Mouse (Mus musculus) liver, embryonic 11.5 days (tissue): ENCODE measurements around the gene Ces4a. TPM values are rescaled to one million over a fixed set of nuclear protein-coding genes. Genes with fewer than 3 reads are reported as not detected.
"Not testable (repeated sequence)": the region's sequence is repeated elsewhere in the genome, so short reads cannot be mapped to it uniquely, and the experiment has no call there.

ENCODE experiments used
- ATAC-seq: fragments of 200-750 bp; cut with Nextera tagmentation; replicated peaks from 2 replicates; pipeline ENCODE4 v1.8.0; 2017; ENCODE audit warnings: moderate number of reproducible peaks, mild to moderate bottlenecking, moderate TSS enrichment, moderate library complexity; ENCODE audit not compliant: low FRiP score
- DNase-seq: peaks from one replicate; pipeline ENCODE4 v3.0.0-alpha.2; 2017; ENCODE audit warnings: low spot score
- H3K27ac ChIP-seq: fragments of 300-500 bp; sonication (generic); 2 replicates; pipeline ENCODE4 v1.5.1; 2014; ENCODE audit warnings: mild to moderate bottlenecking, low read depth, low read length, control low read depth
- H3K27me3 ChIP-seq: fragments of 300-500 bp; sonication (generic); replicated peaks from 2 replicates; pipeline ENCODE4 v1.6.1; 2014; ENCODE audit warnings: low read length, mixed read lengths; ENCODE audit not compliant: control insufficient read depth, insufficient read depth
- H3K36me3 ChIP-seq: fragments of 300-500 bp; sonication (generic); 2 replicates; pipeline ENCODE4 v1.6.1; 2014; ENCODE audit warnings: mild to moderate bottlenecking, low read length, moderate library complexity, mixed read lengths; ENCODE audit not compliant: control insufficient read depth, insufficient read depth
- H3K4me1 ChIP-seq: fragments of 300-500 bp; sonication (generic); replicated peaks from 2 replicates; pipeline ENCODE4 v1.6.1; 2014; ENCODE audit warnings: low read length, mixed read lengths; ENCODE audit not compliant: control insufficient read depth, insufficient read depth
- H3K4me2 ChIP-seq: fragments of 300-500 bp; sonication (generic); 2 replicates; pipeline ENCODE4 v1.6.1; 2014; ENCODE audit warnings: mild to moderate bottlenecking, control low read depth, moderate library complexity
- H3K4me3 ChIP-seq: fragments of 300-500 bp; sonication (generic); 2 replicates; pipeline ENCODE4 v1.5.1; 2014; ENCODE audit warnings: low read depth, low read length, control low read depth
- H3K9ac ChIP-seq: fragments of 300-500 bp; sonication (generic); 2 replicates; pipeline ENCODE4 v1.6.1; 2014; ENCODE audit warnings: low read depth, low read length, control low read depth
- H3K9me3 ChIP-seq: fragments of 300-500 bp; sonication (generic); 2 replicates; pipeline ENCODE4 v1.6.1; 2016; ENCODE audit warnings: low read length, inconsistent platforms, mixed read lengths; ENCODE audit not compliant: control insufficient read depth
- WGBS: fragments of 180-500 bp; shearing (Covaris S2); extraction: QIAGEN DNeasy Blood & Tissue Kit; methylation state at CpG from one replicate; pipeline ENCODE4 v1.1.7; 2014; 5-methylcytosine and 5-hydroxymethylcytosine counted together
- polyA plus RNA-seq: library from polyadenylated mRNA; unstranded; fragments of >200 nt; fragmentation: Nextera tagmentation; extraction: Ambion mirVana; gene quantifications from 2 replicates; pipeline ENCODE4 v1.2.1, GENCODE M21; 2014

Gene Ces4a
- polyA plus RNA-seq: not detected in 2 replicates

GRCm38 (mm10) chr8:105131509-105131908 is at the start of gene Ces4a:
Gene Ces4a (plus strand): TSS chr8:105131800.
- Histone ChIP-seq H3K27ac (no peak within 1 kb of the TSS), H3K9me3 (no peaks in the 10 kb centered on the region), H3K9ac (no peak within 1 kb of the TSS), H3K4me3 (no peak within 1 kb of the TSS), H3K4me1 (no peaks in the 10 kb centered on the region), H3K27me3 (no peaks in the 10 kb centered on the region), H3K36me3 (no peaks in the 10 kb centered on the region), H3K4me2 (no peak within 1 kb of the TSS)
- no peak for ATAC-seq
- no peak for DNase-seq
- 74% methylated on average over 5 of the region's 5 CpGs for WGBS

GRCm38 (mm10) chr8:105083449-105084050 is 48.0 kb upstream of the Ces4a start, which contains the start of gene Ces3b:
Gene Ces3b (plus strand): TSS chr8:105083753.
- H3K9ac ChIP-seq: no peak within 1 kb of the TSS
- DNase-seq (no peak), ATAC-seq (no peak)
- no peaks in the 10 kb centered on the region for H3K4me1 ChIP-seq
- H3K4me3 ChIP-seq: no peak within 1 kb of the TSS
- no peak within 1 kb of the TSS for H3K27ac ChIP-seq
- H3K4me2 ChIP-seq: no peak within 1 kb of the TSS
- no peaks in the 10 kb centered on the region for H3K36me3 ChIP-seq
- no peaks in the 10 kb centered on the region for H3K27me3 ChIP-seq
- no peaks in the 10 kb centered on the region for H3K9me3 ChIP-seq
- WGBS: 64% methylated on average over 7 of the region's 7 CpGs

- 85% methylated on average over 5 of the region's 5 CpGs for WGBS
- not testable (repeated sequence) for H3K4me2 ChIP-seq, H3K27ac ChIP-seq, H3K4me1 ChIP-seq, H3K36me3 ChIP-seq, H3K9ac ChIP-seq, H3K4me3 ChIP-seq, H3K9me3 ChIP-seq, ATAC-seq, DNase-seq, H3K27me3 ChIP-seq
Observed at GRCm38 (mm10) chr8:105088166-105088565, 43.4 kb upstream of the Ces4a start.

- Histone ChIP-seq H3K4me2 (no peak overlapping the region), H3K4me3 (no peak overlapping the region), H3K9ac (no peak overlapping the region), H3K27ac (no peak overlapping the region), H3K36me3 (no peaks in the 10 kb centered on the region), H3K4me1 (no peaks in the 10 kb centered on the region), H3K27me3 (no peaks in the 10 kb centered on the region), H3K9me3 (no peaks in the 10 kb centered on the region)
- DNase-seq (no peak), ATAC-seq (no peak)
- 60% methylated on average over 4 of the region's 4 CpGs for WGBS
Observed at GRCm38 (mm10) chr8:105088581-105088980, 43.0 kb upstream of the Ces4a start.

GRCm38 (mm10) chr8:105093992-105094391 is 37.6 kb upstream of the Ces4a start:
- DNase-seq (peak; percentile 16), ATAC-seq (no peak)
- no peaks in the 10 kb centered on the region for H3K27me3 ChIP-seq
- H3K9me3 ChIP-seq: no peaks in the 10 kb centered on the region
- H3K4me3 ChIP-seq: no peak overlapping the region
- no peak overlapping the region for H3K9ac ChIP-seq
- 68% methylated on average over 3 of the region's 3 CpGs for WGBS
- no peaks in the 10 kb centered on the region for H3K36me3 ChIP-seq
- no peak overlapping the region for H3K4me2 ChIP-seq
- no peak overlapping the region for H3K27ac ChIP-seq
- no peaks in the 10 kb centered on the region for H3K4me1 ChIP-seq

GRCm38 (mm10) chr8:105102101-105102785 is 29.4 kb upstream of the Ces4a start:
- DNase-seq, H3K4me2 ChIP-seq, H3K27ac ChIP-seq, H3K4me3 ChIP-seq, H3K9me3 ChIP-seq, ATAC-seq, H3K4me1 ChIP-seq, H3K27me3 ChIP-seq, H3K36me3 ChIP-seq, H3K9ac ChIP-seq: not testable (repeated sequence)
- 76% methylated on average over 4 of the region's 4 CpGs for WGBS

GRCm38 (mm10) chr8:105103701-105104100 is 27.9 kb upstream of the Ces4a start:
- H3K4me3 ChIP-seq, H3K9me3 ChIP-seq, H3K36me3 ChIP-seq, H3K4me1 ChIP-seq, H3K9ac ChIP-seq, ATAC-seq, H3K27me3 ChIP-seq, H3K27ac ChIP-seq, H3K4me2 ChIP-seq: not testable (repeated sequence)
- DNase-seq: peak; percentile 11
- WGBS: 69% methylated on average over 5 of the region's 5 CpGs

- Histone ChIP-seq H3K4me2 (no peak overlapping the region), H3K27me3 (no peaks in the 10 kb centered on the region), H3K9ac (no peak overlapping the region), H3K4me1 (no peaks in the 10 kb centered on the region), H3K9me3 (no peaks in the 10 kb centered on the region; the same call in 1 of the 2 replicates), H3K4me3 (no peak overlapping the region), H3K27ac (no peak overlapping the region), H3K36me3 (no peaks in the 10 kb centered on the region)
- no peak for ATAC-seq
- DNase-seq: peak; percentile 19
- 75% methylated on average over 3 of the region's 3 CpGs for WGBS
Observed at GRCm38 (mm10) chr8:105104220-105104619, 27.4 kb upstream of the Ces4a start.

GRCm38 (mm10) chr8:105129864-105130263 is 1.7 kb upstream of the Ces4a start:
- H3K4me1 ChIP-seq: no peaks in the 10 kb centered on the region
- H3K9ac ChIP-seq: no peak overlapping the region
- H3K4me2 ChIP-seq: no peak overlapping the region
- H3K36me3 ChIP-seq: no peaks in the 10 kb centered on the region
- H3K9me3 ChIP-seq: no peaks in the 10 kb centered on the region
- 73% methylated on average over 9 of the region's 9 CpGs for WGBS
- ATAC-seq (no peak), DNase-seq (no peak)
- no peaks in the 10 kb centered on the region for H3K27me3 ChIP-seq
- H3K4me3 ChIP-seq: no peak overlapping the region
- H3K27ac ChIP-seq: no peak overlapping the region
